Mouse (Mus musculus): ENCODE data around the gene Src.
"Not testable (repeated sequence)": the region's sequence is repeated elsewhere in the genome, so short reads cannot be mapped to it uniquely, and the experiment has no call there.

Gene Src

GRCm38 (mm10) chr2:157418206-157418605 is at the start of gene Src:
Src (plus strand) TSS chr2:157418444.
- no peak for DNase-seq (ENCODE audit: low spot score)

GRCm38 (mm10) chr2:157371696-157372095 is 46.5 kb upstream of the Src start:
- DNase-seq (ENCODE audit: low spot score) = no peak

GRCm38 (mm10) chr2:157373681-157374080 is 44.6 kb upstream of the Src start:
- peak; percentile 65 for DNase-seq (ENCODE audit: low spot score)

- DNase-seq (ENCODE audit: low spot score) = no peak
Measured at GRCm38 (mm10) chr2:157375051-157375450, 43.2 kb upstream of the Src start.

GRCm38 (mm10) chr2:157375794-157376757 is 42.2 kb upstream of the Src start:
- DNase-seq (ENCODE audit: low spot score) = no peak

GRCm38 (mm10) chr2:157376995-157377394 is 41.2 kb upstream of the Src start:
- no peak for DNase-seq (ENCODE audit: low spot score)

- no peak for DNase-seq (ENCODE audit: low spot score)
Measured at GRCm38 (mm10) chr2:157384836-157385235, 33.4 kb upstream of the Src start.

- not testable (repeated sequence) for DNase-seq (ENCODE audit: low spot score)
Measured at GRCm38 (mm10) chr2:157388901-157389590, 29.2 kb upstream of the Src start.

GRCm38 (mm10) chr2:157389591-157389921 is 28.7 kb upstream of the Src start:
- DNase-seq (ENCODE audit: low spot score) = no peak

GRCm38 (mm10) chr2:157392331-157392730 is 25.9 kb upstream of the Src start:
- no peak for DNase-seq (ENCODE audit: low spot score)

GRCm38 (mm10) chr2:157393549-157393948 is 24.7 kb upstream of the Src start:
- no peak for DNase-seq (ENCODE audit: low spot score)

- DNase-seq (ENCODE audit: low spot score) = peak; percentile 69
Measured at GRCm38 (mm10) chr2:157394868-157395267, 23.4 kb upstream of the Src start.

- DNase-seq (ENCODE audit: low spot score) = no peak
Measured at GRCm38 (mm10) chr2:157395371-157395770, 22.9 kb upstream of the Src start.

GRCm38 (mm10) chr2:157395960-157396359 is 22.3 kb upstream of the Src start:
- DNase-seq (ENCODE audit: low spot score) = no peak

GRCm38 (mm10) chr2:157397376-157397775 is 20.9 kb upstream of the Src start:
- no peak for DNase-seq (ENCODE audit: low spot score)

- DNase-seq (ENCODE audit: low spot score) = no peak
Measured at GRCm38 (mm10) chr2:157398539-157398938, 19.7 kb upstream of the Src start.

- DNase-seq (ENCODE audit: low spot score) = no peak
Measured at GRCm38 (mm10) chr2:157399797-157400196, 18.4 kb upstream of the Src start.

- no peak for DNase-seq (ENCODE audit: low spot score)
Measured at GRCm38 (mm10) chr2:157400491-157400890, 17.8 kb upstream of the Src start.

- DNase-seq (ENCODE audit: low spot score) = no peak
Measured at GRCm38 (mm10) chr2:157401261-157401660, 17.0 kb upstream of the Src start.

GRCm38 (mm10) chr2:157407596-157407995 is 10.6 kb upstream of the Src start:
- peak; percentile 72 for DNase-seq (ENCODE audit: low spot score)

- no peak for DNase-seq (ENCODE audit: low spot score)
Measured at GRCm38 (mm10) chr2:157409793-157410533, 8.3 kb upstream of the Src start.

GRCm38 (mm10) chr2:157411151-157411693 is 7.0 kb upstream of the Src start:
- peak; percentile 88 for DNase-seq (ENCODE audit: low spot score)
